Mouse (Mus musculus): ENCODE data around the gene Bora. TPM values are rescaled to one million over a fixed set of nuclear protein-coding genes. Genes with fewer than 3 reads are reported as not detected.
"Not testable (repeated sequence)": the region's sequence is repeated elsewhere in the genome, so short reads cannot be mapped to it uniquely, and the experiment has no call there.

Bora gene
- polyA plus RNA-seq, 1 experiment from 2014 or later, result 65.9 TPM

DNA sequence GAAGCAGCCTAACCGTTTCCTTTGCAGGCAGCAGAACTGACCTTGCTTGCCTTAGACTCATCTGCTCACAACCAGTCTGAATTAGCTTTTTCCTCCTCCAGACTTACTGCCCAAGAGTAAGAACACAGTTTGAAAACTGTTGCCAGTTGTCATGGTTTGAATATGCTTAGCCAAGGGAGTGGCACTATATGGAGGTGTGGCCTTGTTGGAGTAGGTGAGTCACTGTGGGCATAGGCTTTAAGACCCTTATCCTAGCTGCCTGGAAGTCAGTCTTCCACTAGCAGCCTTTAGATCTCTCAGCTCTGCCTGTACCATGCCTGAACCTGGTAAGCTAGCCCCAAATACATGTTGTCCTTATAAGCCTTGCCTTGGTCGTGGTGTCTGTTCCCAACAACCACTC, 8.3 kb upstream of the Bora start:
- 87% methylated on average over 2 of the region's 2 CpGs for WGBS
- H3K4me2 ChIP-seq (replicated peaks), result no peak overlapping the region
- no peaks in the 10 kb centered on the region for H3K4me1 ChIP-seq
- H3K9ac ChIP-seq (replicated peaks), result no peak overlapping the region
- peaks cover 32% of the 10 kb centered on the region for H3K36me3 ChIP-seq
- no peak overlapping the region for H3K27ac ChIP-seq (replicated peaks)
- no peak for ATAC-seq (ENCODE audit: low FRiP score, low read depth)
- H3K27me3 ChIP-seq, result no peaks in the 10 kb centered on the region
- no peaks in the 10 kb centered on the region for H3K9me3 ChIP-seq
- no peak overlapping the region for H3K4me3 ChIP-seq

DNA sequence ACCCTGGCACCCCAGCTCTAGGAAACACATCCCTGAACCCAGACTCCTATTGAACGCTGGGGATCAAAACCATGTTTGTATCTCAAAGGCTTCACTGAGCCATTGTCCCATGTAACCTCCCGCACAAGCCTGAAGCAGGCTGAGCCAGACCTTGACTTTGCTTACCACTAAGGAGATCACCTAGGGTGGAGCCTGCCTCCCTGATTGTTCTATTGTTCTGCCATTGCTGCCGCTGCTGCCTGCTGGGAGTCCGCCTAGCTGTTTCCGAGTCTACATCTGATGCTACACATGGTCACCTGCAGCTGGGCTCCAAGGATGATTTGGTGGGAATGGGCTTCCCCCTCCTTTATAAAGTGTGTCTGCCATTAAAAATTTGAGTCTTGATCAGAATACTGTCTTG, 6.7 kb upstream of the Bora start:
- H3K27ac ChIP-seq (replicated peaks); H3K4me3 ChIP-seq; H3K9ac ChIP-seq (replicated peaks); H3K4me2 ChIP-seq (replicated peaks); H3K27me3 ChIP-seq; H3K9me3 ChIP-seq; ATAC-seq (ENCODE audit: low FRiP score, low read depth); H3K4me1 ChIP-seq: not testable (repeated sequence)
- WGBS, result 61% methylated on average over 5 of the region's 5 CpGs
- H3K36me3 ChIP-seq, result peaks cover 25% of the 10 kb centered on the region

DNA sequence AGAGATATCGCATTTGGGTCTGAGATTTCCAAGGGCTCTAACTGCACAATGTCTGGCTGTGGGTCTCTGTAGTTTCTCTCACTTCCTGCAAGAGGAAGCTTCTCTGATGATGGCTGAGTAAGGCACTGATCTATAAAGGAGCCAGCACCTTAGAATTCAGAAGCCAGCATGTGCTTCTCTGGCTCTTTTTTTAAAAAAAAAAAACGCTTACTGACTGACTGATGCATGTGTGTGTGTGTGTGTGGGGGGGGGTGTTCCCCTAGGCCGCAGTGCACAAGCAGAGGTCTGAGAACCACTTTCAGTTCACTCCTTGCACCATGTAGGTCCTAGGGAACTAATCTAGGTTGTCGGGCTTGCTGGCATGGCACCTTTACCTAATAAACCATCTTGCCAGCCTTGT, 4.6 kb upstream of the Bora start:
- no peak for ATAC-seq (ENCODE audit: low FRiP score, low read depth)
- Histone ChIP-seq H3K9me3 (no peaks in the 10 kb centered on the region), H3K4me3 (no peak overlapping the region), H3K36me3 (peaks cover 18% of the 10 kb centered on the region), H3K9ac (replicated peaks) (no peak overlapping the region), H3K4me2 (replicated peaks) (no peak overlapping the region), H3K27ac (replicated peaks) (no peak overlapping the region), H3K4me1 (peaks cover 15% of the 10 kb centered on the region), H3K27me3 (no peaks in the 10 kb centered on the region)
- WGBS, result 83% methylated on average over 4 of the region's 4 CpGs

- Histone ChIP-seq H3K9ac (replicated peaks) (0 out of 2 replicates have a peak overlapping the region, but pooled peaks have one; percentile 97), H3K4me1 (peaks cover 20% of the 10 kb centered on the region), H3K27ac (replicated peaks) (no peak overlapping the region), H3K4me2 (replicated peaks) (peak overlapping the region; percentile 71), H3K27me3 (no peaks in the 10 kb centered on the region), H3K9me3 (no peaks in the 10 kb centered on the region), H3K36me3 (peaks cover 6% of the 10 kb centered on the region; the same call in 1 of the 2 replicates), H3K4me3 (peak overlapping the region; percentile 97; the same call in 1 of the 2 replicates)
- no peak for ATAC-seq (ENCODE audit: low FRiP score, low read depth)
- 47% methylated on average over 1 of the region's 1 CpGs for WGBS
These were observed 2.5 kb upstream of the Bora start for GRCm38 (mm10) chr14:99043499-99043898.

- H3K9me3 ChIP-seq, result no peaks in the 10 kb centered on the region
- H3K4me3 ChIP-seq, result peak overlapping the region; percentile 97
- H3K9ac ChIP-seq (replicated peaks), result peak overlapping the region; percentile 97
- no peaks in the 10 kb centered on the region for H3K27me3 ChIP-seq
- peak overlapping the region; percentile 71 for H3K4me2 ChIP-seq (replicated peaks)
- peaks cover 20% of the 10 kb centered on the region for H3K4me1 ChIP-seq
- WGBS, result 28% methylated on average over 10 of the region's 10 CpGs
- peaks cover 1% of the 10 kb centered on the region; the same call in 1 of the 2 replicates for H3K36me3 ChIP-seq
- no peak for ATAC-seq (ENCODE audit: low FRiP score, low read depth)
- no peak overlapping the region; the same call in 1 of the 2 replicates for H3K27ac ChIP-seq (replicated peaks)
These were observed 1.9 kb upstream of the Bora start for GRCm38 (mm10) chr14:99044096-99044495.

DNA sequence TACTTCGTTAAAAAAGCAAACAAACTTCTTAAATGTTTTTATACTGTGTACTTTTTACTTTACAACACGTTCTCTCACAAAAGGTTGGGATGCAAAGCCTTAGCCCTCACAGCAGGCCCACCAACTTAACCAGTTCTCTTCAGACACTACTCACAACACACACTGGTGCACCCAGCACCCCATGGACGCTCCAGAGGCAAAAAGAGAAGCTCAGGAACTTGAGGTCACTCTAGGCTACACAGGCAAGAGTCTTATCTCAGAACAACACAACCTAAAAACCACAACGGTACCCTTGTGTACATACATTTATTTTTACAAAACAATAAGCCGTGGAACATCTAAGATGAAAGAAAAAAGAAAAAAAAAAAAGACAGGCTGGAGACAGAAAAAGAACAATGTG, 1.3 kb upstream of the Bora start:
- Histone ChIP-seq H3K9ac (replicated peaks) (peak overlapping the region; percentile 97), H3K4me3 (peak overlapping the region; percentile 97), H3K27ac (replicated peaks) (no peak overlapping the region), H3K27me3 (no peaks in the 10 kb centered on the region), H3K4me1 (peaks cover 20% of the 10 kb centered on the region), H3K36me3 (no peaks in the 10 kb centered on the region), H3K4me2 (replicated peaks) (peak overlapping the region; percentile 71), H3K9me3 (no peaks in the 10 kb centered on the region)
- ATAC-seq (ENCODE audit: low FRiP score, low read depth), result no peak
- 7% methylated on average over 5 of the region's 5 CpGs for WGBS

- Histone ChIP-seq H3K4me3 (peak overlapping the region; percentile 97), H3K36me3 (peaks cover 4% of the 10 kb centered on the region; the same call in 1 of the 2 replicates)
These were observed 518 bp upstream of the Bora start for GRCm38 (mm10) chr14:99045378-99046030.

GRCm38 (mm10) chr14:99046782-99047181, 760 bp downstream of the Bora start:
- under 1% methylated on average over 15 of the region's 15 CpGs for WGBS
- peaks cover 20% of the 10 kb centered on the region for H3K4me1 ChIP-seq
- no peak; the same call in 1 of the 2 replicates for ATAC-seq (ENCODE audit: low FRiP score, low read depth)
- H3K9ac ChIP-seq (replicated peaks), result peak overlapping the region; percentile 97
- no peaks in the 10 kb centered on the region for H3K27me3 ChIP-seq
- peak overlapping the region; percentile 71 for H3K4me2 ChIP-seq (replicated peaks)
- H3K9me3 ChIP-seq, result no peaks in the 10 kb centered on the region
- peak overlapping the region; percentile 66; the same call in 1 of the 2 replicates for H3K27ac ChIP-seq (replicated peaks)
- peaks cover 8% of the 10 kb centered on the region; the same call in 1 of the 2 replicates for H3K36me3 ChIP-seq
- H3K4me3 ChIP-seq, result peak overlapping the region; percentile 97

More at GRCm38 (mm10) chr14:99045378-99046030, 518 bp upstream of the Bora start:
- peak; percentile 13 for ATAC-seq (ENCODE audit: low FRiP score, low read depth)
- WGBS, result under 1% methylated on average over 68 of the region's 70 CpGs
- no peaks in the 10 kb centered on the region for H3K9me3 ChIP-seq
- no peaks in the 10 kb centered on the region for H3K27me3 ChIP-seq
- peak overlapping the region; percentile 88 for H3K27ac ChIP-seq (replicated peaks)
- H3K4me1 ChIP-seq, result peaks cover 20% of the 10 kb centered on the region
- peak overlapping the region; percentile 71 for H3K4me2 ChIP-seq (replicated peaks)
- H3K9ac ChIP-seq (replicated peaks), result peak overlapping the region; percentile 97

DNA sequence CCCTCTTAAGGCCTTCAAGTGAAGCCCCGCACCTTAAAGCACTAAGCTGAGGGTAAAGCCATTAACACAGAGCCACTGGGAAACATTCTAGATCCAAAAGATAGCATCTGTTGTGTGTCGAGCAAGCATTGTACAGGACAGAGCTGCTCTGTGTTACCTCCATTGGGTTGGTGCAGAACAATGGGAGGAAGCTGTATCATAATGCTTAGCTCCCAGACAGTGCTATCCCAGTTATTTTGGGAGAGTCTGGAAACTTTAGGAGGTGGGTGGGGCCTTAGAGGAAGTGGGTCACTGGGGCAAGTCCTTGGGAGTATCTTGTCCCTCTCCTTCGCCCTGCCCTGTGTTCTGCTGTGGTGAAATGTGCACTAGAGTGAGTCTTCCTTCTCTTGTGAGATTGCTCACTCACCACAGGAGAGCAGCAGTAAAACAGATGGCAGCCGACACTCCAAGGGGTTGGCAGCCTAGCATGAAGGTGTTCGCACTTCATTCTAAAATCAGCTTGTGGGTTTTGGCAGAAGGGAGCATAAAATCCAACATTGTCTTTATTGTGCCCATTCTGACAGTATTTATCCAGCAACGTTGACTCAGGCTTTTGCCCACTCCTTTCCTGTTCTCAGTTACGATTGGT, 13.1 kb downstream of the Bora start:
- 94% methylated on average over 7 of the region's 7 CpGs for WGBS
- ATAC-seq (ENCODE audit: low FRiP score, low read depth), result no peak
- H3K4me1 ChIP-seq, result no peaks in the 10 kb centered on the region
- H3K9me3 ChIP-seq, result no peaks in the 10 kb centered on the region
- no peak overlapping the region for H3K9ac ChIP-seq (replicated peaks)
- no peak overlapping the region for H3K4me3 ChIP-seq
- H3K36me3 ChIP-seq, result peaks cover 57% of the 10 kb centered on the region
- H3K27ac ChIP-seq (replicated peaks), result no peak overlapping the region
- H3K27me3 ChIP-seq, result no peaks in the 10 kb centered on the region
- H3K4me2 ChIP-seq (replicated peaks), result no peak overlapping the region

- no peaks in the 10 kb centered on the region for H3K9me3 ChIP-seq
- 95% methylated on average over 12 of the region's 12 CpGs for WGBS
- no peak overlapping the region for H3K4me3 ChIP-seq
- ATAC-seq (ENCODE audit: low FRiP score, low read depth), result no peak
- no peak overlapping the region for H3K27ac ChIP-seq (replicated peaks)
- H3K4me1 ChIP-seq, result no peaks in the 10 kb centered on the region
- H3K36me3 ChIP-seq, result peaks cover 60% of the 10 kb centered on the region
- no peaks in the 10 kb centered on the region for H3K27me3 ChIP-seq
- H3K4me2 ChIP-seq (replicated peaks), result no peak overlapping the region
- no peak overlapping the region for H3K9ac ChIP-seq (replicated peaks)
These were observed 14.6 kb downstream of the Bora start for GRCm38 (mm10) chr14:99060616-99061015.

DNA sequence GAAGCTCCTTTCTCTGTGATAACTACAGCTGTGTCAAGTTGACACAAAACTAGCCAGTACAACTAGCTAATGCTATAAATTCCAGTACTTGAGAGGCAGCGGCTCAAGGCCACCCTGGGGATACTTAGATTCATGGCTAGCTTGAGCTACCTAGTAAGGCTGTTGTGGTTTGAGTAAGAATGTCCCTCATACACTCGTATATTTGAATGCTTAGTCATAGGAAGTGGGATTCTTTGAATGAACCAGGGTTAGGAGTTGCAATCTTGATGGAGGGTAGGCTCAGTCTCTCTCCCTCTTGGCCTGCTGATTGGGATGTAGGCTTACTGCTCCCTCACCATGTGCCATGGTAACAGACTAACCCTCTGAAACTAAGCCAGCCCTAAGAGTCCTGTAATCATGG, 17.1 kb downstream of the Bora start:
- H3K4me3 ChIP-seq, result no peak overlapping the region
- no peak overlapping the region for H3K4me2 ChIP-seq (replicated peaks)
- no peak for ATAC-seq (ENCODE audit: low FRiP score, low read depth)
- H3K9ac ChIP-seq (replicated peaks), result no peak overlapping the region
- H3K4me1 ChIP-seq, result no peaks in the 10 kb centered on the region
- peaks cover 53% of the 10 kb centered on the region for H3K36me3 ChIP-seq
- WGBS, result 95% methylated on average over 2 of the region's 2 CpGs
- no peaks in the 10 kb centered on the region for H3K27me3 ChIP-seq
- no peak overlapping the region for H3K27ac ChIP-seq (replicated peaks)
- H3K9me3 ChIP-seq, result no peaks in the 10 kb centered on the region

DNA sequence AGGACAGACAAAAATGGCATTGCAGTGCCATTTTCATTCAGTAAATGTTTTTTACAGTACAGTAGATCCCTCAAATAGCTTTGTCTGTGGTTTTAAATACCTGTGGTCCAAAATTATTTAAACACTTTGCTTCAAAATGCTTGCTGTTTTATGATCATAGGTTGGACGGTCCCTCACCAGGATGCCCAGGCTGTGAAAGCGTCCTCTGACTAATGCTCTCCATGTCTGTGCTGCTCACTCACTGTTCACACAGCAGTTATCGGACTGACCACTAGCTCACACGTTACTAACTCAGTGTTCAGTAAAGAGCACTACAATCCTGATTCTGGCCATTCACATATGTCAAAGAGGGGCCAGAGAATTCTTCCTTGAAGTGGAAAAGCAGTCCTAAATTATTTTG, 25.1 kb downstream of the Bora start:
- Histone ChIP-seq H3K4me1 (no peaks in the 10 kb centered on the region), H3K36me3 (peaks cover 43% of the 10 kb centered on the region), H3K27ac (replicated peaks) (no peak overlapping the region), H3K4me2 (replicated peaks) (no peak overlapping the region), H3K27me3 (no peaks in the 10 kb centered on the region), H3K4me3 (no peak overlapping the region), H3K9me3 (no peaks in the 10 kb centered on the region), H3K9ac (replicated peaks) (no peak overlapping the region)
- WGBS, result 90% methylated on average over 4 of the region's 4 CpGs
- ATAC-seq (ENCODE audit: low FRiP score, low read depth), result no peak
